Mouse (Mus musculus): ENCODE data around the gene Dgki.

The Dgki gene

GRCm38 (mm10) chr6:36850422-36851129 lies 449.4 kb downstream of the Dgki start:
- DNase-seq (ENCODE audit: low spot score in 2 of 2): no peak

GRCm38 (mm10) chr6:36845288-36845687 lies 454.7 kb downstream of the Dgki start:
- DNase-seq (ENCODE audit: low spot score in 2 of 2): peak; percentile 47 to 56

- peak; percentile 7 to 31 for DNase-seq (ENCODE audit: low spot score in 2 of 2)
These were observed 455.7 kb downstream of the Dgki start for GRCm38 (mm10) chr6:36844258-36844657.

DNA sequence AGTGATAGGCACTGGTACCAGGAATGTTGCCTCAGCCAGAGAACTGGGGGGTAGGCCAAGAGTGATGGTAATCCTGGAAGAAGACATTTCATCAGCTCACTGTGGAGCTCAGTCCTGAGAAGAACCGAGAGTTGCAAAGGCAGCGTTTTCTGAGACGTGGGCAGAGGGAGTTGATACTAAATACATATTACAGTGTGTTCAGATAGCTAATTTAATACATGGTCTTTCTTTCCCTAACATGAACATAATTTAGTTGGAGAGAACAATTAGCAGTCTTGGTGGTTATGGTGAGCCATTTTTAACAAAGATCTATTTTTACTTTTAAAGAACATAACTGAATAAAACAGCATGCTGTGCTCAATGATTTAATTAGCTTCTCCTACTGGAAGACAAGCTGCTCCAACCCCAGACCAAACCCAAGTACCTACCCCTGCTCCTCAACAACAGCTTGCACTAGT lies 456.9 kb downstream of the Dgki start:
- DNase-seq (ENCODE audit: low spot score in 2 of 2): no peak

GRCm38 (mm10) chr6:36842101-36842922 lies 457.7 kb downstream of the Dgki start:
- no peak for DNase-seq (ENCODE audit: low spot score in 2 of 2)

DNA sequence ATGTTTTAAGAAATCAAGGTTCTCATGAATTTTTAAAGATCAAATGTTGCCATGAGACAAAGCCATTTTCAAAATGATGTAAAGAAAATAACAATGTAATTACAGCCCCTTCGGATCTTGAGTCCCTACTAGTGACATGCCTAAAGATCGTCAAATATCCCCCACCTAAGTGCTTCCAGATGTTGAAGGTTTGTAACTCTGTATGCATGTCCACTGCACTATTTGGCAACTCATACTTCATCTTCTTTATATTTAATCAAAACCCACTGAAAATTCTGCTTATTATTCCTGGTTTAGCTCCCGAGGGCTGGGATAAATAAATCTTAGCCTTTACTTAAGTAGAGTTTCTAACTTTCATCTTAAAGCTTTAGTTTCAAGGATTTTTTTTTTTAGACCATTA lies 458.3 kb downstream of the Dgki start:
- no peak for DNase-seq (ENCODE audit: low spot score in 2 of 2)

DNA sequence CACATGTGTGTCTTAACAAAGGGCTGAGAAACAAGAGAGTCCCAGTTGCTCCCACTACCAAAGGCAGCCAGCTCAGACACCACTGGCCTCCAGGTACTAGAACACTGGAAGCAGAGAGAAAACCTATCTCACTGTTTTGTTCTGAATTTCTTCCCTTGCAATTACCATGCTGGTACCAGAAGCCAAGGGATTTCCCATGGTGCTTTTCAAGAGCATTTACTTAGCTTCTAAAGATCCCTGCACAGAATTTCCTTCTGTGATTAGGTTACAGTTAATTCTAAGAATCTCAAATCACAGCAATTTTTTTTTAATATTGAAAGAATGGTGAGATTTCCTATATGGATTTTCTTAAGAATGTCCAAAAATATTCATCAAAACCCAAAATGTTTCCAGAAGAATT lies 458.8 kb downstream of the Dgki start:
- DNase-seq (ENCODE audit: low spot score in 2 of 2): no peak

DNA sequence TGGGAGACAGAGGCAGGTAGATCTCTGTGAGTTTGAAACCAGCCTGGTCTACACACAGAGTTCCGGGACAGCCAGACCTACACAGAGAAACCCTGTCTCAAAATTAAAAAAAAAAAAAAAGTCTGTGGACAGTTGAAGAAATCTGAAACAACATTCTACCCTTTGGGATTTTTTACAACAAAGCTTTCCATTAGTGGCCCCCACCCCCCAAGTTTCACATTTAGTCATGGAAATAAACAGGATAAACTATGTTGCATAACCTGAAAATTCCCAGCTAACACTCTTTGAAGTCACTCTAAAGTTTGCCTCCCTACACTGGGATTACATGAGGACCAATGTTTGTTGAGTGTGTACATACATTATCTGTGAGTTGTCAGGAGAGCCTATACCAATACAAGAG lies 461.2 kb downstream of the Dgki start:
- DNase-seq (ENCODE audit: low spot score in 2 of 2): no peak

DNA sequence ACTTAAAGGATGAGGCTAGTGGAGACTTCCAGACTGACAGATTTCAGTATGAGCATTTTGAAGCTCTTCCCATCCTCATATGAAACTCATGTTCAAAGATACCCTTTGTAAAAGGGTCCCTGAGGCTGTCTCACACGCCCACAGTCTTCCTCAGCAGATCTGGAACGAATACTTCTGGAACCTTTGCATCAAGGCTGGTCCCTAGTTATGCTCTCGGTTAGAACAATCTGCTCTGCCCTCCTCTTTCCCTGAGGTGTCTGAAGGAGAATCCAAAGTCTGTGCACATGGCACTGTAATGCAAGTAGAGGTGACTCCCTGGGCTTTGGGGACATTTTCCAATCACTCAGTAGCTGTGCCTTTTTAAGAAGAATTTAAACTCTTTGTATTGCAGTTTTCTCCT lies 464.6 kb downstream of the Dgki start:
- DNase-seq (ENCODE audit: low spot score in 2 of 2): no peak

DNA sequence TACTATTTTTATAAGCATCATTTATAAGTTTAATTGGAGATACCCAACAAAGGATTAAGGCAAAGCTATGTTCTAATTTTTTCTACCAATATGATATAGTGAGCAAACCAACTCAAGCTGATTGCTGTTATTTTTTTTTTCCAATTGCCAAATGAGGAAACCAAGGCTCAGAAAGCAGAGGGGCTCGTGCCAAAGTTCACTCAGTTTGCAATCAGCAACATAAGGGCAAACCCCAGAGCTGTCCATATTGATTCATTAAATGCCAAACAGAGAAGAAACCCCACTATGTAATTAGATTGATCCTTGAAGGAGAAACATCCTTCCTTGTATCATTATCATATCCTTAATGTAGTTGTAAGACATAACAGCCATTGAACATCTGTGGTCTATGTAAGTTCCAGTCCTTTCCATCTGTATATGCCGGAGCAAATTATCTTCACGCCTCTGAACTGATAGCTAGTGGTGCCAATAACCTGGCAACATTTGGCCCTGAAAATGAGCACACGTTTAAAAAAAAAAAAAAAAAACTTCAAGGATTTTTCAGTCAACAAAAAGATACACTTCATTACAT lies 465.2 kb downstream of the Dgki start:
- DNase-seq (ENCODE audit: low spot score in 2 of 2): no peak

DNA sequence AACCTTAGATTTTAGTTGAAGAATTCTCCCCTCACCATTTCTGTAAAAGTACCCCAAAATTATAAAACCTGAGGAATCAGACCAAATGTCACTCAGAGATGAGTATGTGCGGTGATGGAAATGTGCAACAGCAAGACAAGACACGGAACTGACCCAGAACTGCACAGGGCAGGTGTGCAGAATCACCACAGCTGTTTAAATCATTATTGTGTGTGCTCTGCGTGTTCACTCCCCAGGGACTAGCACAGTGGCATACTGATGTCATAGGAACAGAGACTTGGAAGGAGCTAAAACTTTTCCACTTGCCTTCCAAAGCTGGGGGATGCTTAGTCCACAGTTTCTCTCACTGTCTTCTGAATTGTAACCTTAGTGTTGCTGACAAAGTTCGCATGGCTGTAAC lies 467.3 kb downstream of the Dgki start:
- DNase-seq (ENCODE audit: low spot score in 2 of 2): no peak

DNA sequence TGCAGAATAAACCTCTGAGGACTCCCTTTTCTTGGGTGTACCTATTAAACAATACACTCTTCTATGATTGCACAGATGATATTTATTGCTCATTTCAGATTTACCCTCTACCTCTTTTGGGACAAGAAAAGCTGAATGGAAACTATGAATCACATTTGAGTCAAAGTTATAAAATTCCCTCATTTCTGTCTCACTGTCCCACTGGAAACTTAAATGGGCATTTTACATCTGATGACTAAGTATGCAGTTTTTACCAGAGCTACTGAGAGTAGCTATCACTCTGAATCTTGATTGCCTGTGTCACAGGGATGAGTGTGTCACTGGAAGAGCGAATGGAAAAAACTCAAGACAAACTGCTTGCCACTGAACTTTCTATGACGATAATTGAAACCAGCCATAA lies 467.8 kb downstream of the Dgki start:
- no peak for DNase-seq (ENCODE audit: low spot score in 2 of 2)

GRCm38 (mm10) chr6:36830371-36830925 lies 469.5 kb downstream of the Dgki start:
- DNase-seq (ENCODE audit: low spot score in 2 of 2): no peak

DNA sequence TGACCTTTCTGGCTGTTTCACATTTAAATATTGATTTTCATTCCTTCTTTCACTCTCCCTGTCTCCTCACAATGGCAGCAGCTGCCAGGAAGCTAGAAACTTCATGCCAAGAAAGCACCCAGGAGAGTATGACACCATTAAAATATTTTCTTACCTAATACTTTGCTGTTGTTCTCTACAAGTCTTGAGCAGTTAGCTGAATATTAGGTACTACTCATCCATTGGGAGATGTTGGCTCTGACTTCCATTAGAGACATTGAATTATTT lies 480.3 kb downstream of the Dgki start:
- DNase-seq (ENCODE audit: low spot score in 2 of 2): no peak

DNA sequence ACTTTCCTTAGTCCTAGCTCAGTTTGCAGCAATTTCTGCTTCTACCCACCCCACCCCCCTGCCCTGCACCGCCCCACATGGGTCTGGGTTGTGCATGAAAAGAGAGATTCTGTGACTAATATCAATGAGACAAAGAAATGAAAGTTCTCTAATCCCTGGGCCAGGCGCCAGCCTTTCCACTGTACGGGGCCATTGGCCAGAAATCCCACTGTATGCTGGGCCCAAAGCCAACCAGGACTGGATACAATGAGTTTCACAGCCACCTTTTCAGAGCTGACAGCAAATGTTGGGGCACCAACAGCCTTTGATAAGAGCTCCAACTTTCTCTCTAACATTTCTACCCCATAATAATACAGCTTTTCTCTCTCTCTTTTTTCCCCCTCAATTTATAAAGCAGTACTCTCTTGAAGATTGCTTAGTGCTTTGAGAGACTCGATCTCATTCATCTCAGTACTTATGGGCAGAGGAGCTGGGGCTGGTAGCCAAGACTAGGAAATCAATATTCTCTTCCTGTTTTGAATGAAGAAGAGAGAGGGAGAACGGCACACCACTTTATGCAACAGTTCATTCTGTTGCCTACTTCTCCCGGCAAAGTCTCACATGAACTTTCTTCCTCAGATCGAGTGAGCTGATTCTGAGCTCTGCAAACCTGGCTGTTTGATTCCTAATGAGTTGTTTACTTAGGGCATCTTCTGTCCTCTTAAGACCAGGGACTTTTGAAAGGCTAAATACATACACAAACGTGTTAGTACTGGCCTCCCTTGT lies 480.8 kb downstream of the Dgki start:
- peak; percentile 34 to 61 for DNase-seq (ENCODE audit: low spot score in 2 of 2)

DNA sequence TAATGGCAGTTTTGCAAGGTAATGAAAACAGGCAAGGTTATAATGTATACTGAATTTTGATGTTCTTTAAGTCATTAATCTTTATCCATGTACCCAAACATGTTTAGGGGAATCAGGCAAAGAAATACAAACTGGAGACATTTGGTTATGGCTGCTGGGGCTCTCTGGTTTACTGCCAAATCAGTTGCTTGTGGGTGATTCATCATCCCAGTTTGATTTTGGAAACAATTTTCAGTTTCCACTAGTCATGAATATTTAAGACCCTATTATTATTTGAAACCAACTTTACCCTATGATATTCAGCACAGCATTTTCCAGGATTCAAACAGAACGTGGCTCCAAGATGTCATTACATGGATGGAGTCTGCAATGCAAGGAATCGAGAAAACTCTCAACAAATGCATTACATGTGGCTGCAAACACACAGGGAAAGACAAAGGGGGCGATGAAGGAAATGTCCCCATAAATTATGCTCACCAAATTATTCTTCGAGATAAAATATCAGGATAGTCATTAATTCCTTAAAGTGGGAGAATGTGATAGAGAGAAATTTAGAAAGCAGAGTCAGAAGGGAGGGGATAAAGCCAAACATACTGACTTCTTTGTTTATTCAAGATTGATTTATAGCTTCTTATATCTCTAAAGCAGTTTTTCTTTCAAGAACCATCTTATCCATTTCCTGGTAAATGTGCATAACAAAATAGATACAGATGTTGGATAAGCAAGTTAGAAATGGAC lies 481.5 kb downstream of the Dgki start:
- DNase-seq (ENCODE audit: low spot score in 2 of 2): no peak

DNA sequence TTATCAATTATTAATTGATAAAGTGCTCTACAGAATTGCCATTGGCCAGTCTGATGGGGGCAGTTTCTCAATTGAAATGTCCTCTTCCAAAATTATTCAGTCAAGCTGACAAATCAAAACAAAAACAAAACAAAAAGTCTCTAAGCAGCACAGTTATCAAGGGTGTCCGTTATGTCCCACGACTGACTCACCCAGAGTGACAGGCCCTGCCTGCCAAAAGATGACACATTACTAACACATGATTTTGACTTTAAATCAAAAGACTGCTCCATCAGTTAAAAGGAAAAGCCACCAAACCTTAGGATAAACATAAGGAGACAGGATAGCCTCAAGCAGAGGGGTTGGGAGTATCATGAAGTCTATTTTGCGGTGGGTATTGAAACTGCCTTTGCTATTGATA lies 483.3 kb downstream of the Dgki start:
- no peak for DNase-seq (ENCODE audit: low spot score in 2 of 2)

DNA sequence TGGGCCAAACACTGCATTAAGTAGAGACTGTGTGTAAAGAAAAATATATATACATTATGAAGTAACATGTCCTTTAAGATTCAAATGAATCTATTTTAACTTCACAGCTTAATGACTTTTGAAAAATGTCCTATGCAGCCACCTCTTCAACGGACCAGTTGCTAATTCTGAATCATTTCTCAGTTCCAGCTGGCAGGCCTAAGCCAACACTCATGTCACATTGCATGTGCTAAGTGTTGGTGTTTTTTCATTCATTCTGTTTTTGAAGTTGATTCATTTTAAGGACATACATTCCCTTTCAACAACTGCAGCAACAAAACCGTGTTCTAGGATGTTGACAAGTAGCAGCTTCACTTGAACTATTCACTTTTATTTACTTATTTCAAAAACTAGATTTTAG lies 484.0 kb downstream of the Dgki start:
- no peak for DNase-seq (ENCODE audit: low spot score in 2 of 2)

DNA sequence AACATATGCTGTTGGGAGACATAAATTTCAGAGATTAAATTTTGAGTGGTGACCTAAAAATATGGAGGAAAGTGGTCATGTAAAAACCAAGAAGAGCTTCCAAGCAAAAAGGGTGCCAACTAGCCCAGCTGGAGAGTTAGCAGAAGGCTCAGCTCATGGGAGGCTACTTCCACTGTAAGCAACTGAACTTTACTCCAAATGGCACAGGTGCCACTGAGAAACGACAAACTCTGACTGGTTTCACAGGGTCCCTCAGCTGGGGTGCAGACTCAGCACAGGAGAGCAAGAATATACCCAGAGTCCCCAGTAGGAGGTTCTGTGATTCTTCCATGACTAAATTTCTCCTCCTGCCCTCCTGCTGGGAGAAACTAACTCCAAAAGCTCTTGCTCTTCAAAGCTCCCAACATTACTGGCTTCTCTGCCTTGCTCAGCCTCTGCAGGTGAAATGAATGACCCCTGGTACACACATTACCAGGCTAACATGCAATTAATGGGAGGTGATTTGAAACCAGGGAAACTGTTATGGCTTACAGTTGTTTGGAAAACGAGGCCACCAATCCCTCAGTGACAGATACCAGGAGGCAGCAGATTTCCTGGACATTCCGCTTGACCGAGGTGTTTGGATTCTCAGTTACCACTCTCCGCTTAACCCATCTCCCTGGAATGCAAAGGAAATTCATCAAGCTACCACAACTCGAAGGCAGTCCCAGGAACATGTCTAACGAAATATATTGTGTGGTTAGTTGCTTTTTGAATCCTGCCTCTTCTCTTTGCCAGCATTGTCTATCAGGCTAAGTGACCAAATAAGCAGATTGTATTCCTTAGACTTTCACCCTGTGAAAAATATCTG lies 487.1 kb downstream of the Dgki start:
- no peak for DNase-seq (ENCODE audit: low spot score in 2 of 2)

GRCm38 (mm10) chr6:36810448-36810847 lies 489.5 kb downstream of the Dgki start:
- DNase-seq (ENCODE audit: low spot score in 2 of 2): no peak

Measured in heart, adult 9 months (tissue).